7 mouse cellular contexts compared by ENCODE assay signal in the genomic region with DNA sequence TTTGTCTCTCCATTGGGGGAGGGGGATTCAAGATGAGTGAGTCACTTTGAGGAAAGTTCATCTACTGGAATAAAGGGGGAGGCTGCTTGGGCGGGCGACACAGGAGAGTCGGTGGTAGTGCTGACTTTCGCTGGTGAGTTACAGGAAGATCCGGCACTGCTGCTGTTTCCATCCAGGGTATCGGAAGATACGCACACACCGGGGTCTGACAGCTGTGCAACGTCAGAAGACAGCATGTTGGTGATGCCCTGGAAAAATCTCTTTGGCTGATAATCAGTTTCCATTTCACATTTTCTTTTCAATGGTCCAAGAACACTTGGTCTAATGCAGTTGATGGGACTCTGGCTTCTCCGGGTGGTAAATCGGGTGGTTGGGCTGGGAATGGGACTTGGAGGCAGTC. TPM values are rescaled to one million over a fixed set of nuclear protein-coding genes. Genes with fewer than 3 reads are reported as not detected.
A peak's percentile ranks its signal among the peaks of the same experiment; 100 is the strongest.
DNase-seq lines count a peak whose midpoint lies in the region; ATAC-seq and TF ChIP-seq lines count a peak whose summit lies in the region.

No protein-coding gene starts in this region.

- TF ChIP-seq EP300 in liver, embryonic 14.5 days (IDR thresholded peaks at IDR 0.05; ENCODE audit: low read depth), result no peak

- peak overlapping the region; percentile 87 for H3K4me2 ChIP-seq in embryonic facial prominence, embryonic 14.5 days (ENCODE audit: low read depth, low read length)
- peak overlapping the region; percentile 94 for H3K4me2 ChIP-seq in hindbrain, embryonic 15.5 days
- H3K4me2 ChIP-seq in liver, embryonic 14.5 days (ENCODE audit: low read depth), result peak overlapping the region; percentile 98
- H3K4me2 ChIP-seq in neural tube, embryonic 14.5 days (ENCODE audit: low read depth, low read length), result peak overlapping the region; percentile 80

- peaks cover 12% of the 10 kb centered on the region for H3K4me1 ChIP-seq in embryonic facial prominence, embryonic 14.5 days (ENCODE audit: control insufficient read depth, insufficient read depth, low read length)
- peaks cover 27% of the 10 kb centered on the region for H3K4me1 ChIP-seq in hindbrain, embryonic 15.5 days (replicated peaks)
- H3K4me1 ChIP-seq in liver, embryonic 14.5 days (replicated peaks; ENCODE audit: control insufficient read depth in 2 of 2, insufficient read depth in 2 of 2, low read length in 1 of 2), result peaks cover 12 to 15% of the 10 kb centered on the region in 2 experiments
- H3K4me1 ChIP-seq in neural tube, embryonic 14.5 days (ENCODE audit: control insufficient read depth, insufficient read depth, low read length), result peaks cover 17% of the 10 kb centered on the region

- no peaks in the 10 kb centered on the region for H3K9me3 ChIP-seq in embryonic facial prominence, embryonic 14.5 days (ENCODE audit: control insufficient read depth, low read length)
- no peaks in the 10 kb centered on the region for H3K9me3 ChIP-seq in hindbrain, embryonic 15.5 days
- no peaks in the 10 kb centered on the region for H3K9me3 ChIP-seq in liver, embryonic 14.5 days (ENCODE audit: control insufficient read depth, low read length)
- H3K9me3 ChIP-seq in neural tube, embryonic 14.5 days (ENCODE audit: control insufficient read depth, low read length), result no peaks in the 10 kb centered on the region

- peak; percentile 64 for ATAC-seq in CD4-positive, CD25-positive, alpha-beta regulatory T cell, adult 4 months
- no peak for ATAC-seq in embryonic facial prominence, embryonic 14.5 days (ENCODE audit: low read depth)
- ATAC-seq in hindbrain, embryonic 15.5 days (ENCODE audit: low FRiP score, low read depth), result no peak
- peak; percentile 42; the same call in 1 of the 2 replicates for ATAC-seq in liver, embryonic 14.5 days (ENCODE audit: insufficient read depth)
- peak; percentile 12 for ATAC-seq in neural tube, embryonic 14.5 days (ENCODE audit: low read depth)

- H3K27ac ChIP-seq in embryonic facial prominence, embryonic 14.5 days (replicated peaks; ENCODE audit: low read depth, low read length), result peak overlapping the region; percentile 92
- peak overlapping the region; percentile 96 for H3K27ac ChIP-seq in hindbrain, embryonic 15.5 days (replicated peaks)
- H3K27ac ChIP-seq in liver, embryonic 14.5 days, result peak overlapping the region; percentile 73
- H3K27ac ChIP-seq in neural tube, embryonic 14.5 days (ENCODE audit: low read depth, low read length), result peak overlapping the region; percentile 95

- no peaks in the 10 kb centered on the region for H3K27me3 ChIP-seq in embryonic facial prominence, embryonic 14.5 days (replicated peaks; ENCODE audit: control insufficient read depth, insufficient read depth, low read length)
- H3K27me3 ChIP-seq in hindbrain, embryonic 15.5 days, result no peaks in the 10 kb centered on the region
- H3K27me3 ChIP-seq in liver, embryonic 14.5 days (ENCODE audit: control insufficient read depth, insufficient read depth, low read length), result no peaks in the 10 kb centered on the region
- H3K27me3 ChIP-seq in neural tube, embryonic 14.5 days (ENCODE audit: control insufficient read depth, insufficient read depth, low read length), result no peaks in the 10 kb centered on the region

- no peaks in the 10 kb centered on the region for H3K36me3 ChIP-seq in embryonic facial prominence, embryonic 14.5 days (ENCODE audit: control insufficient read depth, insufficient read depth, low read length)
- H3K36me3 ChIP-seq in hindbrain, embryonic 15.5 days, result no peaks in the 10 kb centered on the region
- peaks cover 3% of the 10 kb centered on the region; the same call in 1 of the 2 replicates for H3K36me3 ChIP-seq in liver, embryonic 14.5 days (replicated peaks; ENCODE audit: control insufficient read depth, insufficient read depth, low read depth)
- no peaks in the 10 kb centered on the region for H3K36me3 ChIP-seq in neural tube, embryonic 14.5 days (ENCODE audit: control insufficient read depth, insufficient read depth, low read length)

- peak overlapping the region; percentile 81 for H3K4me3 ChIP-seq in embryonic facial prominence, embryonic 14.5 days (ENCODE audit: low read depth, low read length)
- peak overlapping the region; percentile 85 for H3K4me3 ChIP-seq in hindbrain, embryonic 15.5 days
- peak overlapping the region; percentile 68 to 92 for H3K4me3 ChIP-seq in liver, embryonic 14.5 days (ENCODE audit: insufficient read depth in 1 of 2, low read depth in 2 of 2, low read length in 2 of 2)
- peak overlapping the region; percentile 83 for H3K4me3 ChIP-seq in neural tube, embryonic 14.5 days (ENCODE audit: low read depth, low read length)

- H3K9ac ChIP-seq in embryonic facial prominence, embryonic 14.5 days (ENCODE audit: low read depth, low read length), result peak overlapping the region; percentile 94
- H3K9ac ChIP-seq in hindbrain, embryonic 15.5 days, result peak overlapping the region; percentile 94
- peak overlapping the region; percentile 97 for H3K9ac ChIP-seq in liver, embryonic 14.5 days (replicated peaks)
- peak overlapping the region; percentile 89 for H3K9ac ChIP-seq in neural tube, embryonic 14.5 days (replicated peaks; ENCODE audit: low read depth, low read length)

- no peak for TF ChIP-seq CTCF in liver, embryonic 14.5 days (IDR thresholded peaks at IDR 0.05; ENCODE audit: low read depth)

- DNase-seq in Muller cell, postnatal 12 days (ENCODE audit: inconsistent ontology term), result peak; percentile 52
- peak; percentile 40 for DNase-seq in embryonic facial prominence, embryonic 14.5 days (ENCODE audit: low spot score)
- peak; percentile 18 to 40 (median 25) for DNase-seq in liver, embryonic 14.5 days (ENCODE audit: low read depth in 3 of 3, low spot score in 3 of 3)
- DNase-seq in cerebellum, adult 8-10 months, result no peak

- WGBS in embryonic facial prominence, embryonic 14.5 days, result 0% methylated on average over 11 of the region's 11 CpGs
- WGBS in hindbrain, embryonic 15.5 days, result under 1% methylated on average over 11 of the region's 11 CpGs
- WGBS in liver, embryonic 14.5 days (ENCODE audit: insufficient replicate concordance), result under 1% methylated on average over 11 of the region's 11 CpGs
- under 1% methylated on average over 11 of the region's 11 CpGs for WGBS in neural tube, embryonic 14.5 days

RNA-seq across cellular contexts. Expression of a gene that starts 0.7 kb away (rescaled TPM):
- polyA plus RNA-seq in CD4-positive, CD25-positive, alpha-beta regulatory T cell, adult 4 months (2017; shearing (Covaris generic)), result 1 to 10 TPM; 1.1 to 5.5 TPM
- polyA plus RNA-seq in embryonic facial prominence, embryonic 14.5 days (2014; fragmentation: Nextera tagmentation; extraction: Ambion mirVana), result 51.5 and 54.0 TPM in 2 replicates
- polyA plus RNA-seq in hindbrain, embryonic 15.5 days (2015; fragmentation: Nextera tagmentation; extraction: Ambion mirVana), result 53.8 and 57.9 TPM in 2 replicates
- 13.0 and 14.9 TPM in 2 replicates for polyA plus RNA-seq in liver, embryonic 14.5 days (2012; rRNA removed)
- 22.8 and 25.4 TPM in 2 replicates for polyA plus RNA-seq in liver, embryonic 14.5 days (2014; fragmentation: Nextera tagmentation; extraction: Ambion mirVana)
- polyA plus RNA-seq in neural tube, embryonic 14.5 days (2014; fragmentation: Nextera tagmentation; extraction: Ambion mirVana), result 58.9 and 62.5 TPM in 2 replicates

Comparison
In these comparisons a context has a peak if more than half of its experiments do, and no peak if none do; other contexts are left out.
1. ATAC-seq: peak in CD4-positive, CD25-positive, alpha-beta regulatory T cell, adult 4 months (single experiment), liver, embryonic 14.5 days (single experiment) and neural tube, embryonic 14.5 days (single experiment); none in embryonic facial prominence, embryonic 14.5 days (single experiment) and hindbrain, embryonic 15.5 days (single experiment).
2. Peak in every context shown above with its lines, with median percentiles within 50 percentile points of each other: H3K27ac ChIP-seq, H3K4me2 ChIP-seq, H3K4me3 ChIP-seq and H3K9ac ChIP-seq.